Mouse (Mus musculus) spleen, postnatal 14 days (tissue): ENCODE results near the gene Rnasel.

Source experiments
- DNase-seq, 2 experiments: peaks; one replicate each; pipeline ENCODE4 v3.0.0; 2021 to 2022; ENCODE audit warnings: low spot score in 2 of 2

Rnasel gene

DNA sequence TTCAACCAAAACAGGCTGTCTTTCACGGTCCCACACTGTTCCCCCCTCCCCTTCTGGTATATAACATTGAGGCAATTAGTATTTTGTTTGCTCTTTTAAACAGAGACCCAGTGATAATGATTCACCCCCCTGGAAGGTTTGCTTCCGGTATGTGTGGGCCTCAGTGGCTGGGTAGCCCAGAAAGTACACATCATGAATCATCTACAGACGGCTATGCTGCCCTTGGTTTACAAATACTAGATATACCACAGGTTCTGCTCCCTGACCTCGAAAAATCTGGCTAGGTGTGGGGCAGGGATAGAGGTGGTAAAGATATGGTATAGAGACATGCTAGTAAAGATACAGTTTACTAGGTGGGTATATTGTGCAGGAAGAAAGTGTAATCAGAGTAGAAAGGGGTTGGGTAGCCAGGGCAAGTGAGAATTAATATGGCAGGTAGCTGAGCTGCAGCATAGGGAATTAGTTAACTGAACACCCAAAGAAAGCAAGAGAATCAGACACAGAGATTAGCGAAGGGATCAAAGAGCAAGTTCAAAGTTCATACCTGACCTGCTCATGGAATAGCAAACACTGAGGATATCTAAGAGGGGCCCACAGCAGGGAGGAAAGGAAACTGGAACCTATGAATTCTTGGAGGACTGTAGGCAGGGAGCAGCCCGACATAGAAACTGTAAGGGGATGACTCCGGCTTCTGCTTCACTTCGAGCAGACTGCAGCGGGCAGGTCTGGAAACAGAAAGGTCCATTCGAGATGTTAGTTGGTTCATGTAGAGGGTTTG, 21.0 kb downstream of the Rnasel start:
- DNase-seq = no peak

DNA sequence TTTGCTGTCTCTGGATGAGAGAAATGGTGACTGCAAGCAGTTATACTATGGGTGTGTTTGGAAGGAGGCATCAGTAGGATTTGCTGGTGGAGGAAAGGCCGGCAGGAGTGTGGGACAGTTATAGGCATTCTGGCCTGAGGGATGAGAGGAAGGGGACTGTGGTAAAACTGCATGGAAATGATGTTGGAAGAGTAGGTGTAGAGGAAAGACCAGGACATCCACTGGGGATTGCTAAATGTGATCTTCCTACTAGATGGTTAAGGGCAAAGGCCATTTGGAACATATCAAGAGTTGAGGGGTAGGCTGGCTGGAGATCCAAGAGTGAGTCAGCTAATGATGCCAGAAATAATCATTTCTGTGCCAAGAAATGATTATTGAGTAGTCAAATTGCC, 21.5 kb downstream of the Rnasel start:
- no peak for DNase-seq

DNA sequence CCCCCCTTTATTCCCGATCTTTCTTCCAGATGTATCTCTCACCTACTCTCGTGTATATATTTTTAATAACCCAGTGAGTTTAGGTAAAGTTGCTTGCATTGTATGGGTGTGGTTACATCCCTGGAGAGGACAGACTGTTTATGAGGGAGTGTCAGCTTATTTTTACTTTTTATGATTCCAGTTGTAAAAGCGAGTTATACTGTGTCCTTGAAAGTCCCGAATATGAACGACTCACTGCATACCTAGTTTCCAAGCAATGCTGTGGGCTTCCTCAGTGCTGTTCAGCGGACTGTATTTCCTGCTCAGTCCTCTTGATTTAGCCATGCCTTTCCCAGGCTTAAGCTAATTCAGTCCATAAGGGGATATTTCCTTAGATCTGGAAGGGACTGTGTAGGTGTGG, 25.9 kb downstream of the Rnasel start:
- DNase-seq = no peak

DNA sequence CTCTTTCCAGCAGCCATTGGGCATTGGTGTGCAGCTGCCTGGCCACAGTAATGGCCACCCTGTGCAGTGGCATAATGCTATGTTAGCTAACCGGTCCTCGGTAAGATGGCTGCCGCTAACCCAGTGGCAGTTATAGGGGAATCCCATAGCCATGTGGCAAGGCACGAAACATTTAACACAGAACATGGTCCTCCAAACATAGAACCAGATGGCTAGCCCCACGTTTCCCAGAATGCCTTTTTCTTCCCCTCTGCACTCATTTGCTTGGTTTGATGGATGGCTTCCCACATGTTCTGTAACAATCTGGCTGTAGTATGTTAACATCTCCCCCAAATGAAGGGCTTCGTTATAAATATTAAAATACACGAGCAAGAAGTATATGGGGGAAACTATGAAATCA, 27.0 kb downstream of the Rnasel start:
- DNase-seq = no peak

DNA sequence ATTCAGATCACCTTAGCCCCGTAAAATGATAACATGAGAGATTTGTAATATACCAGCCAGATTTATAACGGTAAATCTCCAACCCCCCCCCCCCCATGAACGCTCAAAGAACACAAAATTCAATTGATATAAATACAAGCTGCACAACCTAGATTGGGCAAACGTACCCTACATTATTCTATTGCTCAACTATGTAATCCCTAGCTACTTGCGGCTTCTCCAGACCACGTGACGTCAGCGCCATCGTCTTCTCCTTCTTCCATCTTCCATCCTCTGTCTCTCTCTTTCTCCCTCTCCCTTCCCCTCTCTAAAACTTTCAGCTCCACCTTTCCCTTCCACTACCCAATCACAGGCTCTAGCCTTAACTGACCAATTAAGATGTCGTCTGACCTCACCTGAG, 29.0 kb downstream of the Rnasel start:
- DNase-seq = no peak

- DNase-seq = no peak
Measured at GRCm38 (mm10) chr1:153783339-153783738, 34.1 kb downstream of the Rnasel start.

DNA sequence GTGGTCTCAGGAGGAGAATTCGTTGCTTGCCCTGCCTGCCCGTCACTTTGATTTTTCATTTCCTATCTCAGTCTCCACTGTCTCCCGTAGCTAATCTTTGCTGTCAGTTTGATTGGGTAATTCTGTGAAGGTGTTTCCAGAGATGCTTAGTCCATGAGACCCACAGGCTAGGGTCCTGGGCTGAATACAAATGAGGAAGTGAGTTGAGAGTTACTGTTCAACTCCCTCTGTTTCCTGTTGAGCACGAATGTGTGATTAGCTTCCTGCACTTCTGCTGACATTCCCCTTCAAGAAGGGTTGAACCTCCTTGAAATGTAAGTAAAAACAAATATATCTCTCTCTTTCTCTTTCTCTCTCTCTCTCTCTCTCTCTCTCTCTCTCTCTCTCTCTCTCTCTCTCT, 36.4 kb downstream of the Rnasel start:
- DNase-seq = no peak

GRCm38 (mm10) chr1:153790708-153791107, 41.5 kb downstream of the Rnasel start:
- no peak for DNase-seq

DNA sequence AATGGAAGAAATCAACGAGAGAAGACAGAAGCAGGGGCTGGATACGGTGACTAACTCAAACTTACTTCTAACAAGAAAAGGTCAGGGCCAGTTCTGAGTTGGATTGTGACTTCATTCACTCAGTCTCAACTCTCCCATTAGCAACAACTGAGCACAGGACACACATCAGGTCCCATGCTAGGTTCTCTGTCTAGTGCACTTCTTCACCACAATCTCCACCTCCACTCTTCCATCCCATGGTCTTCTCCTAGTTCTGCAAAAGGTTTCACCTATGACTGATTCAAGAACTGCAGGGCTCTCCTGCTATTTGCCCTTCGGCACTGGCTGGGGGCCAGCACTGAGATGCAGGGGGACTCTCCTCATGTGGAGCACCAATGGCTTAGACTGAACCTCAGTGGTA, 45.0 kb downstream of the Rnasel start:
- no peak for DNase-seq

GRCm38 (mm10) chr1:153802691-153803090, 53.5 kb downstream of the Rnasel start:
- DNase-seq = no peak

GRCm38 (mm10) chr1:153803530-153803929, 54.3 kb downstream of the Rnasel start:
- DNase-seq = no peak

DNA sequence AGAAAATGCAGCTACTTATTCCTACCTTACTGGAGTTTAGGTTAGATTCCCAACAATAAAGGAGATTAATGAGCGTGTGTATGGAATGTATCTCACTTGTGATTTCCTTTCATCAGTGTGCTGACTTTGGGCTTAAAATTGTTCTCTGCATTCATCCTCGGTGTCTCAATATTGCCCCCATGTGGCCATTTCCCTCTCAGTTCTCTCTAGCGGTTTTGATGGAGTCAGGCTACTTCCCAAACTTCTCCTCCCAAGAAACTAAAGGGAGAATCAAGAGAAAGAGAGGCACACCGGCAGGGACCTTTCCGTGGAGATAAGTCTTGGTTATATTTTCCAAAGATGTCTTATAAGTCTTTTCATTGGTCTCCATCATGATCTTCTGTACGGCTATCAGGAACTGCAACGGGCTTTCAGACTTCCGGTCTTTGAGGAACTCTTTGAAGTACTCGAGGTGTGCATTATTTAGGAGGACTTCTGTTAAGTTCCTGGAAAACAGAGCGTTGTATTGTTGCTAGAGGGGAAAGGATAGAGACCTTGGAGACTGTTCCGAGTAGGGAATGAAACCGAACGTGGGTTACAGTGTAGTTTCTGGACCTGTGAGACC, 58.3 kb downstream of the Rnasel start:
- DNase-seq = peak; percentile 10 to 49
